ENCODE assay signal across 9 mouse cellular contexts in genomic region chr6:112207229-112207628, GRCm38 (mm10).
DNase-seq lines count a peak whose midpoint lies in the region; ATAC-seq and TF ChIP-seq lines count a peak whose summit lies in the region.
"Had no signal": no experiment of that assay in that cellular context is flagged by ENCODE, and none has a peak within 500 bp of the region (broad histone marks: within the 10 kb centered on the region; RNA-seq: fewer than 3 reads in every experiment).

No protein-coding gene starts in this region.

- no peaks in the 10 kb centered on the region for H3K9me3 ChIP-seq in embryonic facial prominence, embryonic 10.5 days
- no peaks in the 10 kb centered on the region for H3K9me3 ChIP-seq in intestine, embryonic 16.5 days (ENCODE audit: control insufficient read depth, low read length)
- H3K9me3 ChIP-seq: heart, embryonic 13.5 days had no signal

- no peaks in the 10 kb centered on the region for H3K36me3 ChIP-seq in thymus, adult 2 months (ENCODE audit: control insufficient read depth, insufficient read depth, low read length)
- no peaks in the 10 kb centered on the region for H3K36me3 ChIP-seq in embryonic facial prominence, embryonic 10.5 days (replicated peaks)
- no peaks in the 10 kb centered on the region for H3K36me3 ChIP-seq in intestine, embryonic 16.5 days (ENCODE audit: control insufficient read depth, insufficient read depth, low read length)
- H3K36me3 ChIP-seq: heart, embryonic 13.5 days had no signal

- no peak for DNase-seq in cerebellum, adult 11-12 months
- DNase-seq in thymus, adult 2 months: peak; percentile 27
- DNase-seq in thymus, postnatal 4 days: no peak
- peak; percentile 28 for DNase-seq in embryonic facial prominence, embryonic 10.5 days (ENCODE audit: low spot score)
- no peak for DNase-seq in urinary bladder, adult 2 months (ENCODE audit: low spot score)

- no peak overlapping the region for H3K27ac ChIP-seq in thymus, adult 2 months (ENCODE audit: control insufficient read depth, insufficient read depth, low read length)
- H3K27ac ChIP-seq in embryonic facial prominence, embryonic 10.5 days (replicated peaks): no peak overlapping the region
- H3K27ac ChIP-seq in intestine, embryonic 16.5 days (ENCODE audit: low read length): no peak overlapping the region
- H3K27ac ChIP-seq: heart, embryonic 13.5 days had no signal

- no peak overlapping the region for H3K9ac ChIP-seq in intestine, embryonic 16.5 days (ENCODE audit: low read depth, low read length)
- H3K9ac ChIP-seq: heart, embryonic 13.5 days had no signal

- no peak for TF ChIP-seq CTCF in thymus, adult 2 months (IDR thresholded peaks at IDR 0.05; ENCODE audit: borderline replicate concordance, control insufficient read depth, extremely low read depth, insufficient read depth, low read length, poor library complexity)

- TF ChIP-seq POLR2A in thymus, adult 2 months (IDR thresholded peaks at IDR 0.05; ENCODE audit: control insufficient read depth, extremely low read depth, insufficient read depth, low read length, poor library complexity): no peak

- H3K4me2 ChIP-seq in intestine, embryonic 16.5 days (ENCODE audit: low read depth, low read length): no peak overlapping the region
- H3K4me2 ChIP-seq: heart, embryonic 13.5 days had no signal

- WGBS in thymus, adult 2 months: 29% methylated on average over 5 of the region's 5 CpGs
- 49% methylated on average over 5 of the region's 5 CpGs for WGBS in embryonic facial prominence, embryonic 10.5 days
- 21% methylated on average over 5 of the region's 5 CpGs for WGBS in intestine, embryonic 16.5 days

- no peaks in the 10 kb centered on the region for H3K4me1 ChIP-seq in thymus, adult 2 months (replicated peaks; ENCODE audit: control insufficient read depth, insufficient read depth, low read length)
- H3K4me1 ChIP-seq in embryonic facial prominence, embryonic 10.5 days: peaks cover 19% of the 10 kb centered on the region
- no peaks in the 10 kb centered on the region; the same call in 1 of the 2 replicates for H3K4me1 ChIP-seq in intestine, embryonic 16.5 days (ENCODE audit: control insufficient read depth, insufficient read depth, low read length)

- H3K27me3 ChIP-seq in thymus, adult 2 months (ENCODE audit: control insufficient read depth, insufficient read depth, low read length): no peaks in the 10 kb centered on the region
- no peaks in the 10 kb centered on the region for H3K27me3 ChIP-seq in embryonic facial prominence, embryonic 10.5 days (replicated peaks; ENCODE audit: low read depth, poor library complexity, severe bottlenecking)
- H3K27me3 ChIP-seq in intestine, embryonic 16.5 days (replicated peaks; ENCODE audit: control insufficient read depth, insufficient read depth, low read length): no peaks in the 10 kb centered on the region
- H3K27me3 ChIP-seq: heart, embryonic 13.5 days had no signal

- ATAC-seq in cerebellum, adult (ENCODE audit: insufficient number of reproducible peaks, low FRiP score, low TSS enrichment): 0 out of 2 replicates have a peak, but pooled peaks have one; percentile 57
- ATAC-seq in intestine, embryonic 16.5 days: peak; percentile 38; the same call in 1 of the 2 replicates
- peak; percentile 81 for ATAC-seq in megakaryocyte-erythroid progenitor cell, adult 5-6 weeks (replicated peaks; ENCODE audit: low FRiP score, low TSS enrichment, poor library complexity, severe bottlenecking)

- no peak overlapping the region for H3K4me3 ChIP-seq in thymus, adult 2 months (ENCODE audit: control insufficient read depth, insufficient read depth, low read length)
- H3K4me3 ChIP-seq in embryonic facial prominence, embryonic 10.5 days: no peak overlapping the region
- no peak overlapping the region for H3K4me3 ChIP-seq in intestine, embryonic 16.5 days (ENCODE audit: low read length)
- H3K4me3 ChIP-seq: heart, embryonic 13.5 days had no signal

Comparison
In these comparisons a context has a peak if more than half of its experiments do, and no peak if none do; other contexts are left out.
1. DNase-seq: peak in thymus, adult 2 months (single experiment) and embryonic facial prominence, embryonic 10.5 days (single experiment); none in cerebellum, adult 11-12 months (single experiment), thymus, postnatal 4 days (single experiment) and urinary bladder, adult 2 months (single experiment).
2. Peak in every context shown above with its lines, with median percentiles within 50 percentile points of each other: ATAC-seq.